Mouse (Mus musculus) left cerebral cortex, postnatal 25 days (tissue): ENCODE results near the gene Capg. TPM values are rescaled to one million over a fixed set of nuclear protein-coding genes. Genes with fewer than 3 reads are reported as not detected.
"Not testable (repeated sequence)": the region's sequence is repeated elsewhere in the genome, so short reads cannot be mapped to it uniquely, and the experiment has no call there.

ENCODE experiments used
- DNase-seq, 2 experiments: peaks; one replicate each; pipeline ENCODE4 v3.0.0; 2022; ENCODE audit warnings: low spot score in 2 of 2, mixed read lengths in 1 of 2
- intact Hi-C: fragments of 180-260 bp; cut with DNase I; formaldehyde crosslinking; loops from one replicate; pipeline ENCODE4 v1.15.1; 2025
- total RNA-seq, 2 experiments: library from RNA; stranded (reverse); gene quantifications; 2 replicates each; pipeline ENCODE4 v1.2.3; 2021

Gene Capg
- total RNA-seq, 2 experiments from 2014 or later: 1.9 to 2.9 TPM

- intact Hi-C loops: no loop called here
- no peak for DNase-seq
These were observed 17.1 kb upstream of the Capg start for GRCm38 (mm10) chr6:72527070-72527469.

DNA sequence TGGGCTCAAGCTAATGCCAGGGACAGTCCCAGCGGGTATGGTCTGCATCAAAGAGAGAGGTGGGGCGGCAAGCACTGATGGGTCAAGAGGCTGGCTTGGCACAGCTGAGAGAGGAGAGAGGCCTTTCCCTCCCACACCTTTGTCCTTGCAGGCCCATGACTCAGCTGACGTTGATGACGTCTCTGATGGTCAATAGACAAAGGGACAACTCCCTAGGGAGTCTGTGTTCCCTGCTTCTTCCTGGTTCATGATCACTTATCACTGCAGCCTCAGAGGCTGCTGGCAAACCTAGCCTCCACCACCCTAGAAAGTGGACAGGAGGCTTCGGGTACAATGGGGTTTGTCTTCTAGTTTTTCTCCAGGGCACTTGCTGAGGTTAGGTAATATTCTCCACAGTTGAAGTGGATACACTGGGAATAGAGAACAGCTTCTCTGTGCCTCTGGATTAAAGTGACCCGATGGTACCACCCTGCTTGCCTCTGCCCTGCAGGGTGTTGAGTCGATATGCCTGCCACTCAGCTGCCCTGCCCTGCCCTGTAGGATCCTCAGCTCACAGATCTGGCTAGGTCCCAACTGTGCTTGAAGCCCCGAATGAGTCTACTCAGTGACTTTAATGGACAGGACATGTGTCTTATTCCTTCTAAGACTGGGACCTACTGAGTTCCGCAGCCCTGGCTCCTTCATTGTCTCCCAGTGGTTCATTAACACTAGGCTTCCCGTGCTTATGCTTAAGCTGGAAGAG lies 15.6 kb upstream of the Capg start:
- DNase-seq: no peak
- intact Hi-C loops: no loop called here

GRCm38 (mm10) chr6:72532580-72532979 lies 11.6 kb upstream of the Capg start:
- peak in 1 of 2 experiments; percentile 70 for DNase-seq
- intact Hi-C loops: no loop called here

DNA sequence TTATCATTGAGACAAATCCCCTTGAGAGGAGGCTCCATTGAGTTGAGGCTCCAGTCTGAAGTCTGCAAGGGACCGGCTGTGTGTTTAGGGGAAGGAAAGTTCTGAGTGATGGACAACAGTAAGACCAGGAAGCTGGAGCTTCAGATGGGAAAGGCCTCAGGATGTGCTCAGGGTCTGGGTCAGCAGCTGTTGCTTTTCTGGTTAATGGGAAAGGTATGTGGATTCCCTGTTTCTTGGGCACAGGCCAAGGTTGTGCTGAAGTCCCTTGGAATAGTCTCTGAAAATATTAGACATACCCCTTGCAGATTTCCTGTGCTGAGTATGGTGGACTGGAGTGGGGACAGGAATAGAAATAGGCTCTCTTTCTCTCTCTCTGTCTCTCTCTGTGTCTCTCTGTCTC lies 10.6 kb upstream of the Capg start:
- DNase-seq, intact Hi-C loops: not testable (repeated sequence)

- intact Hi-C loops: loop anchor here (1.0 to 2.0 kb wide), 2 partner anchors 95 to 106 kb away; partner anchors contain the start of gene Mat2a
- peak; percentile 58 to 63 for DNase-seq
These were observed 10.0 kb upstream of the Capg start for GRCm38 (mm10) chr6:72534035-72534809.

GRCm38 (mm10) chr6:72535165-72535564 lies 9.0 kb upstream of the Capg start:
- peak; percentile 66 to 81 for DNase-seq
- intact Hi-C loops: loop anchor here (1.0 to 2.0 kb wide), 2 partner anchors 31 to 96 kb away; partner anchors contain the start of gene Mat2a

DNA sequence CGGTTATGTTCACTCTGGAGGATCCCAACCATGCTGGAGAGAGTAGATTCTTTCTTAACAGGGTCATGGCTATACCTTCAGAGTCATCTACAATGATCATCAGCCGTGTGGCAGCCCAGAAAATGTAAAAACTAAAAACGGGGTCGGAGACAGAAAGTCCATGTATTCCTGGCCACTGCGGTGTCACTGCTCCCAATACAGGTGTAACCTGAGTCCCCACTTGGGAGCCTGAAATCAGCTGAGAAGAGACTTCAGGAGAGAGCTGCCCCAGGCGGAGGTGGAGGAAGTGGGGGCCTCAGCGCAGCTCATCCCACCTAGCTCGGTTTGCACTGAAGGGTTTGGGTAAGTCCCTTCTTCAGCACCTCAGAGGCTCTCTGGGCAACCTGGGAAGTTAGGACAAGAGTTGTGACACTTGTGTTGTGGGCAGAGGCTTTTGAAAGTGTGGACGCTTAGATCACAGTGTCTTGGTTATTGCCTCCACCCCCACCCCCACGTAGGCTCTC lies 6.1 kb upstream of the Capg start:
- intact Hi-C loops: no loop called here
- DNase-seq: no peak

GRCm38 (mm10) chr6:72538562-72539031 lies 5.6 kb upstream of the Capg start:
- intact Hi-C loops: no loop called here
- DNase-seq: peak; percentile 88 to 97

DNA sequence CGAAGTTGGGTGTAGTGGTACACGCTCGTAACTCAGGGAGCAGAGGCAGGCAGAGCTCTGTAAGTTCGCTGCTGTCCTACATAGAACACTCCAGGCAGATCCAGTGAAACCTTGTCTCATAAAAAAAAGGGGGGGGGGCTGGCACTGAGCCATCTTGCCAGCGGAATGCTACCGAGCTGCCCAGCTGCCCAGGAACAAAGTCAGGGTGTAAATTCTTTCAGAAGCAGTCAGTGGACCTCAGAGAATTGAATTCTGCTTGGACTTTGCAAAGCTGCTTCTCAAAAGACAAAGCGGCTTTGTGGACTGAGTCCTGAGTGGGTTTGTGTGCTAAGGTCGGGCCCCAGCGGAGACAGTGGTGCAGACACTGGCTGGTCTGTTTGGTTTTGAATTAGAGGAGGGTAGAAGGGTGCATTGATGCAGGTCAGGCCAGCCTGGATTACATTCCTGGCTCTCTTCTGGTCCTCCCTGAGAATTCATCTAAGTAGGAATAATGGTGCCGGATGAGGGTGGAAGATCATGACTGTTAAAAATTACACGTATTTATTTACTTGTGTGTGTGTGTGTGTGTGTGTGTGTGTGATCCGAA lies 833 bp upstream of the Capg start:
- intact Hi-C loops: no loop called here

GRCm38 (mm10) chr6:72545377-72545776 lies 1.2 kb downstream of the Capg start:
- no peak for DNase-seq
- intact Hi-C loops: no loop called here

More for the DNA sequence above, 833 bp upstream of the Capg start:
- no peak for DNase-seq

DNA sequence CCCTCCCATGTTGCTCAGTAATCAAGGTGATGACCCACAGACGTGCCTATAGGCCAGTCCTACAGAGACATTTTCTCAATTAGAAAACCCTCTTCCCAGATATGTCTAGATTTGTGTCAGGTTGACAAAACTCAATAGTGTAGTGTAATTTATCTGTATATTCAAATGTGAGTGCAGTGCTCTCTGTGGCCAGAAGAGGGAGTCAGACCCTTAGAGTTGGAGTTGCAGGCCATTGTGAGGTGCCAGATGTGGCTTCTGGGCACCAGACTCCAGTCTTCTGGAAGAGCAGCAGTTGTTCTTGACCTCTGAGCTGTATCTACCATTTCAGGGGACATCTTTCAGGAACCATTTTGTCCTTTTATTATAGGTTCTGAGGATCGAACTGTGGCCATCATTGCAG lies 2.9 kb downstream of the Capg start:
- intact Hi-C loops: no loop called here

DNA sequence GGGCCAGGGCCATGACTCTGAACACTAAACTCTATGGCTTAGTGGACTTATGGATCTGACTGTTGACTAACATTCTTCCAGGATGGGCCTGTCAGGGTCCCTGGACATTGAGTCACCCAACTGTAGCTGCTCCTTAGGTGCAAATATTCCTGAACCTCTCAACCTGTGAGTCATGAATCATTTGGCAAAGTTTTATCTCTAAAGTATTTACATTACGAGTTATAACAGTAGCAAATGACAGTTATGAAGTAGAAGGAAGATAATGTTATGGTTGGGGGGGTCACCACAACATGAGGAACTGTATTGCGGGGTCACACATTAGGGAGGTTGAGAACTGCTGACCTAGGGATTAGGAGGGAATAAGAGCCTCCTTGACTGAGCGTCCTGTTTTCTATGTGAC lies 3.7 kb downstream of the Capg start:
- intact Hi-C loops: no loop called here
- no peak for DNase-seq

More for the DNA sequence above, 2.9 kb downstream of the Capg start:
- DNase-seq: no peak

DNA sequence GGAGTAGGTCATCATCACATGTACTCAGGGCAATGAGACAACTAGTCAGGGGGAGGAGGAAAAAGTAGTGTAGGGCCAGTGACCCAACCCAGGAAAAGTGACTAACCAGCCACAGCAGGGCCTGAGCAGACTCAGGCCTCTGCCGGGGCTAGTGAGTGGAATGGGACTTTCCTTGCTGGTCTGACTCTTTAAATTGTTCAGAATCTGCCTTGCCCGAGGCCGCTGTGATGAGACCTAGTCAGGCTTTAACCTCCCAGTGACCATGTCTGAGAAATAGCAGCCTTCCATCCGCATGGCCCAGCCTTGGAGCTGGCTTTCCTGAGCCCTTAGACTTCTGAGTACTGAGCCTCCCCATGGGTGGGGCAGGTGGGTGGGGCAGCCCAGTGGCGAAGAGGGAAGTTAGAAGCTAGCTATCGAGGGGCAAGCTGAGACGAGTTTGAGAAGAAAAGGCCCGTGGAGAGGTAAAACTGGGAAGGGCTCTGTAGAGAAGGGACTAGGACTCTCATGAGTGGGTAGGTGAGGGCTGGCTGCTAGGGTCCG lies 4.9 kb downstream of the Capg start:
- intact Hi-C loops: no loop called here
- no peak for DNase-seq

DNA sequence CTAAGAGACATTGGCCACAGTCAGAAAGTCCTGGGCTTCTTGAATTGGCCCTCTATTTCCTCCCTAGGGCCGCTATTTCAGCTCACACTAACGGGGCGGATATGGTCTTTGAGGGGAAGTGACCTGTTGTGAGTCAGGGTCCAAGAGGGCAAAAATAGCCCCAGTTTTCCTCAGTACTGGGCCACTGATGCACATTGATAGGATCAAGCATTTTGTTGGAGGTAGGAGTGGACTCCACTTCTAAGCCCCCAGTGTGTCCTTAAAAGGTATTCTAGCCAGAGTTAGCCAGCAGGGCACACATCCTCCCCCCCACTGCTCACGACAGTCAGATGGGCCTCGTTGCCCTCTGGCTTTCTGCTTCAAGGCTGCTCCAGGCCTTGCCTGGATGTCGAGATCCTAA lies 5.8 kb downstream of the Capg start:
- intact Hi-C loops: no loop called here
- DNase-seq: no peak

DNA sequence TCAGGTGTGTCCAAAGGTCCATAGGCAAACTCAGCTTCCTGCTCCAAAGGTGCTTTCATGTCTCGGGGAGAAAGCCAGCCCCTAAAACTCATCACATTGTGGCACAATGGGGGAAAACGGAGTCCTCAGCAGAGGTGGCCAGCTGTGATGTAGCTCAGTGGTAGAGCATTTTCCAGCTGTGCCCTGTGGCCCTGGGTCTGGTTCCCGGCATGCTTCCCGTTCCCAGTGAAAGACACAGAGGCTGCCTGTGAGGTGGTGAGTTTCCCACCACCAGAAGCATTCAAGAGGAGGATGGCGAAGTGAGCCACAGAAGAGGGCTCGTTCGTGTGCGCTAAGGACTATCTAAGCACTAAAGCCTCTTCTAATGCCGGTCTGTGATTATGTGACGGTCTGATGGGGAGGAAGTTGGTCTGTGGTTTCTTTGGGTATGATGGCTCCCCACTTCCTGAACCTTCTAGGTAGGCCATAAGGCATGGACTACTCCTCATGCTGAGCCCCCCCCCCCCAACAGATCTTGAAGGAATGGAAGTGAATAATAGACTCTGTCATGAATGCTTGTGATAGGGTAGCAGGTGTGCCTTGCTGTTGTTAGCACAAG lies 6.4 kb downstream of the Capg start:
- no peak for DNase-seq
- intact Hi-C loops: no loop called here

GRCm38 (mm10) chr6:72552171-72553078 lies 8.2 kb downstream of the Capg start:
- DNase-seq: peak; percentile 42 to 79
- intact Hi-C loops: no loop called here

- DNase-seq: no peak
These were observed 8.9 kb downstream of the Capg start for GRCm38 (mm10) chr6:72553079-72553412.

DNA sequence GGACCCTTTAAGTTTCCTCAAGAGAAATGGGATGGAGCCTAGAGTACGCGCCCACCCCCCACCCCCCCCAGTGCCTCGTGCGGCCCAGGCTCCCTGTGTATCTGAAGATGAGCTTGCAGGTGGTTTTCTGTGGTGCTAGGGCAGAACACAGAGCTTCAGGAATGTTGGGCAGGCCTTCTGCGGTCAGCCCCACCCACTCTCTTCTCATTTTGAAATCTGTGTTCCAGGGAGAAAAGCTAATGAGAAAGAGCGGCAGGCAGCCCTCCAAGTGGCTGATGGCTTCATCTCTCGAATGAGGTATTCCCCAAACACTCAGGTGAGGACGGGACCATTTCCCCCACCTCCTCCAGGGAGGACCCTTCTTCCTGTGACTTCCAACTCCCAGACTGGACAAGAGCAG lies 16.6 kb downstream of the Capg start:
- intact Hi-C loops: no loop called here
- no peak for DNase-seq

More at GRCm38 (mm10) chr6:72553079-72553412, 8.9 kb downstream of the Capg start:
- intact Hi-C loops: no loop called here

DNA sequence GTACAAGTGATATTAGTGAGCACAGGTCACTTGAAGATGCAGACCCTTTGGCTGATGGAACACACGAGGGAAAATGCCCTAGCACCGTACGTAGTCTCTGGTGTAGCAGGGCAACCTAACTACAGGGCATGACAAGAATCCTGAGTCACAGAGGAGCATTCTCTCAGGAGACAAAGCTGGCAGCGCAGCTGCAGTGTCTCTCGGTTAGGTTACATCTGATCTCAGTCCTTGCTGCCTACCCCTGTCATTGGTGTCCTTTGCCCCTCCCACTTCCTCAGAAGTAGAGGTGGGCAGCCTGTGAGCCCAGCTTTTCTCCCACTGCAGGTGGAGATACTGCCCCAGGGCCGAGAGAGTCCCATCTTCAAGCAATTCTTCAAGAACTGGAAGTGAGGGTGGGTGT lies 18.3 kb downstream of the Capg start:
- intact Hi-C loops: no loop called here
- no peak for DNase-seq
